Mouse (Mus musculus) ES-Bruce4 (cell line): ENCODE measurements around the gene Magi2. TPM values are rescaled to one million over a fixed set of nuclear protein-coding genes. Genes with fewer than 3 reads are reported as not detected.

ENCODE experiments used
- H3K27ac ChIP-seq: 2 replicates; pipeline ENCODE4 v1.5.1; 2012; ENCODE audit warnings: low read length, inconsistent platforms; ENCODE audit not compliant: insufficient read depth
- H3K27me3 ChIP-seq: 2 replicates; pipeline ENCODE4 v1.6.1; 2012; ENCODE audit warnings: mild to moderate bottlenecking, low read length, inconsistent platforms; ENCODE audit not compliant: control insufficient read depth, poor library complexity, insufficient read depth, severe bottlenecking
- H3K36me3 ChIP-seq: 2 replicates; pipeline ENCODE4 v1.6.1; 2012; ENCODE audit warnings: inconsistent platforms, mild to moderate bottlenecking, low read length, moderate library complexity; ENCODE audit not compliant: control insufficient read depth, poor library complexity, insufficient read depth, severe bottlenecking
- H3K4me1 ChIP-seq: one replicate; pipeline ENCODE4 v1.8.1; 2011; ENCODE audit warnings: low read length; ENCODE audit not compliant: control insufficient read depth, insufficient read depth
- H3K4me3 ChIP-seq: 2 replicates; pipeline ENCODE4 v1.5.1; 2011; ENCODE audit warnings: low read depth, mild to moderate bottlenecking, low read length
- H3K9ac ChIP-seq: 2 replicates; pipeline ENCODE4 v1.6.1; 2012; ENCODE audit warnings: low read depth, mild to moderate bottlenecking, inconsistent platforms; ENCODE audit not compliant: poor library complexity, severe bottlenecking
- H3K9me3 ChIP-seq: replicated peaks from 2 replicates; pipeline ENCODE4 v1.6.1; 2012; ENCODE audit warnings: mild to moderate bottlenecking, low read length, inconsistent platforms; ENCODE audit not compliant: control insufficient read depth, poor library complexity, insufficient read depth, severe bottlenecking
- CTCF ChIP-seq: IDR thresholded peaks from one replicate; pipeline ENCODE4 v1.8.1; 2011; ENCODE audit warnings: low read depth, low read length
- EP300 ChIP-seq: IDR thresholded peaks from 2 replicates; pipeline ENCODE4 v1.6.1; 2011; ENCODE audit warnings: low read depth, low read length; ENCODE audit not compliant: insufficient read depth
- POLR2A ChIP-seq: IDR thresholded peaks from one replicate; pipeline ENCODE4 v1.8.1; 2011; ENCODE audit warnings: low read length; ENCODE audit not compliant: insufficient read depth
- polyA plus RNA-seq: library from polyadenylated mRNA; stranded (reverse); fragments of >200 nt; gene quantifications from 2 replicates; pipeline ENCODE4 v1.2.4, GENCODE M21; 2011; ENCODE audit warnings: low read depth; ENCODE audit not compliant: missing spikeins, insufficient read depth, insufficient read length

The Magi2 gene
- polyA plus RNA-seq, 1 experiment, result 1.8 TPM

DNA sequence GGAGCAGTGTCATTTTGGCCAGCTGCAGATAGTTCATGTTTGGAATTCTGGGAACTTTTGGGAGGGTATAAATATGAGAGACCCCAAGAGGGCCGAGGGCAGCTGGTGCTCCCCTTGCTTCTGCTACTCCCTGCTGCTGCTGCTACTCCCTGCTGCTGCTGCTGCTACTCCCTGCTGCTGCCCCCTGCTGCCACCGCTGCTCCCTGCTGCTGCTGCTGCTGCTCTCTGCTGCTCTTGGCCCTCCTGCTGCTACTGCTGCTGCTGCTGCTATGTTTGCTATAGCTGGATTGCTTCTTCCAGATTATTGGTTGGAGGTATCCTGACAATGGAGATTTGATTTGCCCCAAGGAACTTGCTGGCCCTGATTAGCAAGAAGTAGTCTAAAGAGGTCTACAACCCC is 1512.0 kb downstream of the Magi2 start:
- peak; percentile 39 for TF ChIP-seq CTCF
- TF ChIP-seq POLR2A, result no peak
- TF ChIP-seq EP300, result no peak
- peaks cover 6% of the 10 kb centered on the region for H3K9me3 ChIP-seq
- no peaks in the 10 kb centered on the region for H3K36me3 ChIP-seq
- no peaks in the 10 kb centered on the region for H3K27me3 ChIP-seq
- no peak overlapping the region for H3K9ac ChIP-seq
- H3K4me3 ChIP-seq, result no peak overlapping the region
- H3K4me1 ChIP-seq, result peaks cover 3% of the 10 kb centered on the region
- no peak overlapping the region for H3K27ac ChIP-seq

DNA sequence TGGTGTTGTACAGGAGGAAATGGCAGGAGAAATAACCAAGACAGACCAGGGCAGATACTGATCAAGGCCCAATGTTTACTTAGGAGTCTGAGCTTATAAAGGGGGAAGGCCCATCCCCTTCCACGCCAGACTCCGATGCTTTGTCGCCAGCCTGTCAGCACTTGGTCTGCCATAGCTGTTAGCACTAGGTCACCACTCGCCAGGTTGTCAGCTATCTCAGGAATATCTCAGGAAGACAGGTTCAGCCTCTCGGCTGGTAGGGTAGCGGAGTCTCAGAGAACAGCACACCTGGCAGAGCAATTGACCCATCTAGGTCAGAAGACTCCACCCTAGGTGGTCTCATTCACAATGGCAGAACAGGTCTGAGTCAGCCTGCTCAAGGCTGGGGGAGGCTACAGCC is 1514.4 kb downstream of the Magi2 start:
- Histone ChIP-seq H3K4me3 (no peak overlapping the region), H3K27ac (no peak overlapping the region)

GRCm38 (mm10) chr5:20741936-20742335 is 1515.1 kb downstream of the Magi2 start:
- no peaks in the 10 kb centered on the region for H3K36me3 ChIP-seq

More for the DNA sequence above, 1514.4 kb downstream of the Magi2 start:
- H3K9ac ChIP-seq, result no peak overlapping the region
- no peaks in the 10 kb centered on the region for H3K9me3 ChIP-seq
- no peaks in the 10 kb centered on the region for H3K36me3 ChIP-seq
- peaks cover 3% of the 10 kb centered on the region for H3K4me1 ChIP-seq
- no peaks in the 10 kb centered on the region for H3K27me3 ChIP-seq
- TF ChIP-seq EP300, result 0 out of 2 replicates have a peak, but pooled peaks have one; percentile 34
- TF ChIP-seq POLR2A, result no peak

DNA sequence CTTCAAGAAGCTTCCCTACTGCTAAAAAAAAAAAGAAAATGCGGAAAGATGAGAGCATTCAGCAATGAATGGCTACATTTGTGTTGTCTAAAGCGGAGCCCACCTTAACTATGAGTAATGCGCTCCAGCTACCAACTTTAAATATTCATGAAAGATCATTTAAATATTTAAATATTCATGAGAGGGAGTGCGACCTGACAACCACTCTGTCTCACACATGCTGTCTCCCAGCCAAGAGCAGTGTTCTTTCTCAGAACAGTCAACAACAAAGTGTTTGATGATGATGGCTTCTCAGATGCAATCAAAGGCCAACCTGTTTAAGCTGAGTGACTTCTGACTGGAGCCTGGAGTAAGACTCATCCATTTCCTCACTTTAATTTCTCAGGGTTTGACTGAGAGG is 1521.3 kb downstream of the Magi2 start:
- H3K27me3 ChIP-seq, result no peaks in the 10 kb centered on the region
- no peaks in the 10 kb centered on the region for H3K4me1 ChIP-seq
- H3K9me3 ChIP-seq, result no peaks in the 10 kb centered on the region
- H3K27ac ChIP-seq, result no peak overlapping the region
- no peaks in the 10 kb centered on the region for H3K36me3 ChIP-seq
- no peak overlapping the region for H3K4me3 ChIP-seq
- no peak overlapping the region for H3K9ac ChIP-seq
- TF ChIP-seq POLR2A (no peak), CTCF (no peak), EP300 (no peak)

More at GRCm38 (mm10) chr5:20741936-20742335, 1515.1 kb downstream of the Magi2 start:
- Histone ChIP-seq H3K4me1 (peaks cover 3% of the 10 kb centered on the region), H3K27ac (no peak overlapping the region), H3K9ac (no peak overlapping the region), H3K9me3 (no peaks in the 10 kb centered on the region), H3K27me3 (no peaks in the 10 kb centered on the region), H3K4me3 (no peak overlapping the region)
- no peak for TF ChIP-seq POLR2A
- TF ChIP-seq CTCF, result no peak
- no peak for TF ChIP-seq EP300

- Histone ChIP-seq H3K36me3 (no peaks in the 10 kb centered on the region), H3K4me1 (no peaks in the 10 kb centered on the region), H3K9me3 (no peaks in the 10 kb centered on the region), H3K4me3 (no peak overlapping the region), H3K9ac (no peak overlapping the region), H3K27me3 (no peaks in the 10 kb centered on the region), H3K27ac (no peak overlapping the region)
- no peak for TF ChIP-seq EP300
Measured at GRCm38 (mm10) chr5:20748856-20749255, 1522.0 kb downstream of the Magi2 start.

- Histone ChIP-seq H3K27ac (no peak overlapping the region), H3K9ac (no peak overlapping the region), H3K4me3 (no peak overlapping the region), H3K27me3 (no peaks in the 10 kb centered on the region), H3K4me1 (no peaks in the 10 kb centered on the region), H3K9me3 (no peaks in the 10 kb centered on the region), H3K36me3 (no peaks in the 10 kb centered on the region)
- no peak for TF ChIP-seq EP300
- TF ChIP-seq POLR2A, result no peak
- TF ChIP-seq CTCF, result no peak
Measured at GRCm38 (mm10) chr5:20749535-20749934, 1522.7 kb downstream of the Magi2 start.
